Mouse (Mus musculus) C2C12 (cell line): Measurements from ENCODE around the gene Ssbp2.

Experiments used
- CTCF ChIP-seq: IDR thresholded peaks from one replicate; pipeline ENCODE4 v1.5.1; 2011; ENCODE audit not compliant: control insufficient read depth, insufficient read depth, insufficient read length
- MAX ChIP-seq: IDR thresholded peaks from one replicate; pipeline ENCODE4 v1.6.1; 2011; ENCODE audit warnings: mild to moderate bottlenecking, control low read depth
- MYOD1 ChIP-seq: IDR thresholded peaks from one replicate; pipeline ENCODE4 v1.6.1; 2011; ENCODE audit warnings: low read depth; ENCODE audit not compliant: control insufficient read depth, insufficient read length
- USF1 ChIP-seq: IDR thresholded peaks from one replicate; pipeline ENCODE4 v1.6.1; 2011; ENCODE audit warnings: low read depth, mild to moderate bottlenecking, control low read depth, moderate library complexity

GRCm38 (mm10) chr13:91724211-91724610 lies 264.1 kb downstream of the Ssbp2 start:
- no peak for TF ChIP-seq USF1
- TF ChIP-seq MAX, result no peak
- no peak for TF ChIP-seq CTCF
- TF ChIP-seq MYOD1, result no peak
